18 mouse cellular contexts compared by ENCODE assay signal in the genomic region with DNA sequence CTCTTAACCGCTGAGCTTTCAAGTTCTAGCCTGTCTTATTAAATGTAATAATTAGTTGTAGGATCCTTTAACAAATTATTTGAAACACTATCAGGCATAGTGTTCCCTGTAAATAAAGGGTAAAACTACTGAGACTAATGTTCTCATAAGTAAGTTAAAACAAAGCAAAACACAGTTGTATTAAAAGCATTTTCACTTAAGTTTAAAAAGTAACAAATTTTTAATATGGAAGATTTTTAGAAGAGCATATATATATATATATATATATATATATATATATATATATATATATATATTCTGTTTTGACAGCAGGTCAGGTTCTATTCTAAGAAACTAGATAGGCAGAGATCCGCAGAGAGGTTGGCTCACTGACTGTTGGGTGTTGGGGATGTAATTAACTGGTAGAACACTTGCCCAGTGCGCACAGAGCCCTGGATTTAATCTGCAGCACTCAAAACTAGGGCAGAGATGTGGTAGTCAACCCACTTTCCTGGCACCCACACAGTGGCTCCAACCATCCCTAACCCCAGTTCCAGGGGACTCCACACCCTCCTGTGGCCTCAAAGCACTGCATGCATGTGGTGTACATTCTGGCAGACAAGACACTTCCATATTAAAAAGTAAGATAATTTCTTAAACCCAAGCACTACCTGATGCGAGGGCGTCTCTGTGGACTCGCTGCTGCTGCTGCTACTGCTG.
"Had no signal": no experiment of that assay in that cellular context is flagged by ENCODE, and none has a peak within 500 bp of the region (broad histone marks: within the 10 kb centered on the region; RNA-seq: fewer than 3 reads in every experiment).

No protein-coding gene starts in this region.

- H3K27me3 ChIP-seq: megakaryocyte, embryonic 14.5 days; midbrain, embryonic 13.5 days; midbrain, embryonic 15.5 days; neural tube, embryonic 12.5 days had no signal

- H3K4me1 ChIP-seq: midbrain, embryonic 13.5 days; midbrain, embryonic 15.5 days; neural tube, embryonic 12.5 days had no signal

- H3K4me3 ChIP-seq: megakaryocyte, embryonic 14.5 days; midbrain, embryonic 13.5 days; midbrain, embryonic 15.5 days; neural tube, embryonic 12.5 days had no signal

- H3K9me3 ChIP-seq: megakaryocyte, embryonic 14.5 days; midbrain, embryonic 13.5 days; midbrain, embryonic 15.5 days; neural tube, embryonic 12.5 days had no signal

- ATAC-seq: midbrain, embryonic 13.5 days; midbrain, embryonic 15.5 days had no signal

- H3K9ac ChIP-seq: lung, embryonic 14.5 days; midbrain, embryonic 13.5 days; midbrain, embryonic 15.5 days; neural tube, embryonic 12.5 days had no signal

- DNase-seq: lung, adult 18-20 months; lung, embryonic 14.5 days; lung, postnatal 14 days; lung, postnatal 36 days; retina, postnatal 1 day; right cerebral cortex, adult 18-20 months; right cerebral cortex, postnatal 25 days; right cerebral cortex, postnatal 4 days; spleen, adult 18-20 months; thymus, adult 18-20 months; thymus, postnatal 14 days; thymus, postnatal 36 days had no signal

- H3K4me2 ChIP-seq: lung, embryonic 14.5 days; midbrain, embryonic 11.5 days; midbrain, embryonic 13.5 days; midbrain, embryonic 15.5 days; neural tube, embryonic 12.5 days had no signal

- H3K27ac ChIP-seq: macrophage; midbrain, embryonic 13.5 days; midbrain, embryonic 15.5 days; neural tube, embryonic 12.5 days had no signal
